Comparison of ENCODE assay signal across 28 mouse cellular contexts in the genomic region with DNA sequence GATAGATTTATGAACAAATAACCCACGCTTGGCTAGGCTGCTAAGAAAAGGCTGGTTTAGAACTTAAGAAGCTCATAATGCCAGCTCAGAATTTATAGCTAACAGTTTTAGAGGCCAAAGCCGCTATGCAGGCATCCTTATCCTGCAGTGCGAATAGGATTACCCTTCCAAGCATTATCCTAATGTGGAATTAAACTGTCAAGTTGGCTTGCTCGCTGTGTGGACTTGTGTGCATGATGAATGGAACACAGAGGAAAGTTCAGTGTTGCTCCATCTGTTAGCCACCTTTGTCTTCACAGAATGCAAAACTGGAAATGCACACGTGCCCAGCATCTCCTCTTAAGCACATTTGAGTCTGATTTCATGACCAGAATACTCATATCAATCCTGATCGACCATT.
DNase-seq lines count a peak whose midpoint lies in the region; ATAC-seq lines count a peak whose summit lies in the region.
"Had no signal": no experiment of that assay in that cellular context is flagged by ENCODE, and none has a peak within 500 bp of the region (broad histone marks: within the 10 kb centered on the region; RNA-seq: fewer than 3 reads in every experiment).

No protein-coding gene starts in this region.

- no peak overlapping the region for H3K4me2 ChIP-seq in forebrain, embryonic 13.5 days
- no peak overlapping the region for H3K4me2 ChIP-seq in midbrain, embryonic 12.5 days (replicated peaks)
- H3K4me2 ChIP-seq in midbrain, embryonic 16.5 days (ENCODE audit: low read length) = no peak overlapping the region
- no peak overlapping the region for H3K4me2 ChIP-seq in neural tube, embryonic 13.5 days
- H3K4me2 ChIP-seq: embryonic facial prominence, embryonic 12.5 days; forebrain, embryonic 15.5 days; heart, embryonic 15.5 days; kidney, embryonic 15.5 days; limb, embryonic 12.5 days; liver, embryonic 11.5 days had no signal

- no peak overlapping the region for H3K27ac ChIP-seq in forebrain, embryonic 13.5 days
- no peak overlapping the region for H3K27ac ChIP-seq in forebrain, embryonic 10.5 days
- no peak overlapping the region for H3K27ac ChIP-seq in midbrain, embryonic 12.5 days (replicated peaks)
- no peak overlapping the region for H3K27ac ChIP-seq in midbrain, embryonic 16.5 days (ENCODE audit: low read length)
- H3K27ac ChIP-seq in neural tube, embryonic 13.5 days (replicated peaks) = no peak overlapping the region
- H3K27ac ChIP-seq: embryonic facial prominence, embryonic 12.5 days; forebrain, embryonic 15.5 days; heart, embryonic 15.5 days; kidney, embryonic 15.5 days; limb, embryonic 12.5 days; macrophage had no signal

- H3K4me3 ChIP-seq in forebrain, embryonic 13.5 days = no peak overlapping the region
- H3K4me3 ChIP-seq in forebrain, embryonic 10.5 days = no peak overlapping the region
- no peak overlapping the region for H3K4me3 ChIP-seq in midbrain, embryonic 12.5 days
- H3K4me3 ChIP-seq in midbrain, embryonic 16.5 days (ENCODE audit: low read depth, low read length) = no peak overlapping the region
- no peak overlapping the region for H3K4me3 ChIP-seq in neural tube, embryonic 13.5 days
- H3K4me3 ChIP-seq: embryonic facial prominence, embryonic 12.5 days; forebrain, embryonic 15.5 days; heart, embryonic 15.5 days; kidney, embryonic 15.5 days; limb, embryonic 12.5 days had no signal

- no peaks in the 10 kb centered on the region for H3K9me3 ChIP-seq in forebrain, embryonic 13.5 days (replicated peaks)
- no peaks in the 10 kb centered on the region for H3K9me3 ChIP-seq in forebrain, embryonic 10.5 days
- no peaks in the 10 kb centered on the region for H3K9me3 ChIP-seq in midbrain, embryonic 12.5 days
- H3K9me3 ChIP-seq in midbrain, embryonic 16.5 days (replicated peaks; ENCODE audit: control insufficient read depth, low read length, poor library complexity, severe bottlenecking) = no peaks in the 10 kb centered on the region
- H3K9me3 ChIP-seq in neural tube, embryonic 13.5 days = no peaks in the 10 kb centered on the region
- H3K9me3 ChIP-seq: embryonic facial prominence, embryonic 12.5 days; forebrain, embryonic 15.5 days; heart, embryonic 15.5 days; kidney, embryonic 15.5 days; limb, embryonic 12.5 days had no signal

- ATAC-seq in forebrain, embryonic 13.5 days = 0 out of 2 replicates have a peak, but pooled peaks have one; percentile 45
- ATAC-seq in midbrain, embryonic 12.5 days (ENCODE audit: low FRiP score, low read depth) = peak; percentile 90
- ATAC-seq in midbrain, embryonic 16.5 days = no peak
- peak; percentile 53; the same call in 1 of the 2 replicates for ATAC-seq in neural tube, embryonic 13.5 days (ENCODE audit: low read depth)
- ATAC-seq in granulocyte monocyte progenitor cell, adult 5-6 weeks (replicated peaks; ENCODE audit: poor library complexity, severe bottlenecking) = no peak
- ATAC-seq: forebrain, embryonic 15.5 days; hindbrain, embryonic 16.5 days; intestine, postnatal 0 days; liver, postnatal 0 days; lung, postnatal 0 days had no signal

- WGBS in forebrain, embryonic 13.5 days = 44% methylated on average over 6 of the region's 6 CpGs
- 65% methylated on average over 6 of the region's 6 CpGs for WGBS in forebrain, embryonic 10.5 days
- WGBS in midbrain, embryonic 12.5 days = 22% methylated on average over 6 of the region's 6 CpGs
- WGBS in midbrain, embryonic 16.5 days = 24% methylated on average over 6 of the region's 6 CpGs
- 13% methylated on average over 6 of the region's 6 CpGs for WGBS in neural tube, embryonic 13.5 days

- no peak for DNase-seq in forebrain, embryonic 10.5 days (ENCODE audit: extremely low spot score, low spot score)
- peak; percentile 41 for DNase-seq in embryo, embryonic 10.5 days (ENCODE audit: low spot score)
- no peak for DNase-seq in gastrocnemius, postnatal 4 days (ENCODE audit: low spot score in 2 of 2)
- DNase-seq: adrenal gland, postnatal 10 days; cerebellum, adult 8-10 months; cerebellum, postnatal 36 days; gastrocnemius, postnatal 36 days; heart, postnatal 36 days; kidney, postnatal 36 days; layer of hippocampus, postnatal 36 days; liver, postnatal 0 days; right cerebral cortex, postnatal 25 days; spleen, adult 18-20 months had no signal

- H3K9ac ChIP-seq in forebrain, embryonic 13.5 days = no peak overlapping the region
- no peak overlapping the region for H3K9ac ChIP-seq in midbrain, embryonic 12.5 days (replicated peaks)
- no peak overlapping the region for H3K9ac ChIP-seq in midbrain, embryonic 16.5 days (ENCODE audit: low read depth, low read length)
- H3K9ac ChIP-seq in neural tube, embryonic 13.5 days = no peak overlapping the region
- H3K9ac ChIP-seq: embryonic facial prominence, embryonic 12.5 days; forebrain, embryonic 15.5 days; heart, embryonic 15.5 days; kidney, embryonic 15.5 days; limb, embryonic 12.5 days; liver, postnatal 0 days had no signal

- H3K36me3 ChIP-seq in forebrain, embryonic 13.5 days (ENCODE audit: poor library complexity, severe bottlenecking) = no peaks in the 10 kb centered on the region
- no peaks in the 10 kb centered on the region for H3K36me3 ChIP-seq in forebrain, embryonic 10.5 days (replicated peaks)
- no peaks in the 10 kb centered on the region for H3K36me3 ChIP-seq in midbrain, embryonic 12.5 days
- H3K36me3 ChIP-seq in midbrain, embryonic 16.5 days (ENCODE audit: control insufficient read depth, insufficient read depth, low read length) = no peaks in the 10 kb centered on the region
- H3K36me3 ChIP-seq in neural tube, embryonic 13.5 days = no peaks in the 10 kb centered on the region
- H3K36me3 ChIP-seq: embryonic facial prominence, embryonic 12.5 days; forebrain, embryonic 15.5 days; heart, embryonic 15.5 days; kidney, embryonic 15.5 days; limb, embryonic 12.5 days had no signal

- 0 out of 2 replicates have a peak, but pooled peaks cover 3% of the 10 kb centered on the region for H3K4me1 ChIP-seq in forebrain, embryonic 13.5 days
- H3K4me1 ChIP-seq in forebrain, embryonic 10.5 days = no peaks in the 10 kb centered on the region
- no peaks in the 10 kb centered on the region for H3K4me1 ChIP-seq in midbrain, embryonic 12.5 days
- H3K4me1 ChIP-seq in midbrain, embryonic 16.5 days (ENCODE audit: control insufficient read depth, insufficient read depth, low read length) = no peaks in the 10 kb centered on the region
- H3K4me1 ChIP-seq in neural tube, embryonic 13.5 days (replicated peaks) = peaks cover 4% of the 10 kb centered on the region; the same call in 1 of the 2 replicates
- H3K4me1 ChIP-seq: embryonic facial prominence, embryonic 12.5 days; forebrain, embryonic 15.5 days; heart, embryonic 15.5 days; kidney, embryonic 15.5 days; limb, embryonic 12.5 days had no signal

- no peaks in the 10 kb centered on the region for H3K27me3 ChIP-seq in forebrain, embryonic 13.5 days
- H3K27me3 ChIP-seq in forebrain, embryonic 10.5 days (ENCODE audit: poor library complexity, severe bottlenecking) = no peaks in the 10 kb centered on the region
- H3K27me3 ChIP-seq in midbrain, embryonic 12.5 days = peaks cover 10% of the 10 kb centered on the region
- H3K27me3 ChIP-seq in midbrain, embryonic 16.5 days (ENCODE audit: control insufficient read depth, insufficient read depth, low read depth, low read length) = no peaks in the 10 kb centered on the region; the same call in 1 of the 2 replicates
- H3K27me3 ChIP-seq in neural tube, embryonic 13.5 days = no peaks in the 10 kb centered on the region
- H3K27me3 ChIP-seq: embryonic facial prominence, embryonic 12.5 days; forebrain, embryonic 15.5 days; heart, embryonic 15.5 days; kidney, embryonic 15.5 days; limb, embryonic 12.5 days had no signal

Comparison
In these comparisons a context has a peak if more than half of its experiments do, and no peak if none do; other contexts are left out.
1. ATAC-seq: peak in forebrain, embryonic 13.5 days (single experiment), midbrain, embryonic 12.5 days (single experiment) and neural tube, embryonic 13.5 days (single experiment); none in midbrain, embryonic 16.5 days (single experiment) and granulocyte monocyte progenitor cell, adult 5-6 weeks (single experiment).